Mouse (Mus musculus): ENCODE measurements around the gene Nrxn3.

GRCm38 (mm10) chr12:89811815-89812549, 1089.3 kb downstream of the Nrxn3 start:
- TF ChIP-seq CTCF (IDR thresholded peaks at IDR 0.05; ENCODE audit: low read depth) (no peak), EP300 (IDR thresholded peaks at IDR 0.05; ENCODE audit: low read depth) (no peak)

Data from liver, postnatal 0 days (tissue).